9 mouse cellular contexts compared by ENCODE assay signal in genomic region chr10:18526851-18527675, GRCm38 (mm10). TPM values are rescaled to one million over a fixed set of nuclear protein-coding genes. Genes with fewer than 3 reads are reported as not detected.
DNase-seq lines count a peak whose midpoint lies in the region; ATAC-seq and TF ChIP-seq lines count a peak whose summit lies in the region.
"Had no signal": no experiment of that assay in that cellular context is flagged by ENCODE, and none has a peak within 500 bp of the region (broad histone marks: within the 10 kb centered on the region; RNA-seq: fewer than 3 reads in every experiment).

No protein-coding gene starts in this region.

- peak overlapping the region; percentile 18; the same call in 1 of the 2 replicates for H3K9ac ChIP-seq in limb, embryonic 12.5 days (replicated peaks)
- H3K9ac ChIP-seq in forebrain, embryonic 15.5 days (replicated peaks), result no peak overlapping the region
- H3K9ac ChIP-seq: stomach, embryonic 15.5 days had no signal

- H3K9me3 ChIP-seq in limb, embryonic 12.5 days, result no peaks in the 10 kb centered on the region
- H3K9me3 ChIP-seq in limb, embryonic 10.5 days (replicated peaks), result no peaks in the 10 kb centered on the region
- H3K9me3 ChIP-seq in forebrain, embryonic 15.5 days, result no peaks in the 10 kb centered on the region
- H3K9me3 ChIP-seq: stomach, embryonic 15.5 days had no signal

- no peak for DNase-seq in limb, embryonic 10.5 days (ENCODE audit: low spot score)
- peak; percentile 52 for DNase-seq in brain, embryonic 14.5 days (ENCODE audit: low read depth)
- DNase-seq in lung, postnatal 36 days, result peak; percentile 24
- no peak for DNase-seq in adrenal gland, postnatal 25 days
- DNase-seq in ovary, postnatal 14 days (ENCODE audit: low spot score), result no peak
- no peak for DNase-seq in adrenal gland, adult 2 months

- H3K27ac ChIP-seq in limb, embryonic 12.5 days, result peak overlapping the region; percentile 67
- no peak overlapping the region for H3K27ac ChIP-seq in limb, embryonic 10.5 days
- H3K27ac ChIP-seq in forebrain, embryonic 15.5 days (replicated peaks), result peak overlapping the region; percentile 75
- H3K27ac ChIP-seq: stomach, embryonic 15.5 days had no signal

- no peaks in the 10 kb centered on the region for H3K27me3 ChIP-seq in limb, embryonic 12.5 days
- no peaks in the 10 kb centered on the region for H3K27me3 ChIP-seq in limb, embryonic 10.5 days (ENCODE audit: low read depth, poor library complexity, severe bottlenecking)
- no peaks in the 10 kb centered on the region for H3K27me3 ChIP-seq in forebrain, embryonic 15.5 days
- H3K27me3 ChIP-seq: stomach, embryonic 15.5 days had no signal

- H3K4me3 ChIP-seq in limb, embryonic 12.5 days (replicated peaks), result no peak overlapping the region
- H3K4me3 ChIP-seq in limb, embryonic 10.5 days, result no peak overlapping the region
- no peak overlapping the region for H3K4me3 ChIP-seq in forebrain, embryonic 15.5 days
- H3K4me3 ChIP-seq: stomach, embryonic 15.5 days had no signal

- ATAC-seq in limb, embryonic 12.5 days (ENCODE audit: insufficient number of reproducible peaks, insufficient read depth, low FRiP score, low TSS enrichment, low read depth), result no peak
- peak; percentile 5; the same call in 1 of the 2 replicates for ATAC-seq in forebrain, embryonic 15.5 days (replicated peaks)

- no peak for TF ChIP-seq CTCF in brain, embryonic 14.5 days (IDR thresholded peaks at IDR 0.05; ENCODE audit: borderline replicate concordance, extremely low read depth, insufficient read depth, insufficient read length)

- H3K36me3 ChIP-seq in limb, embryonic 12.5 days, result peaks cover 42% of the 10 kb centered on the region
- H3K36me3 ChIP-seq in limb, embryonic 10.5 days, result peaks cover 47% of the 10 kb centered on the region
- H3K36me3 ChIP-seq in forebrain, embryonic 15.5 days, result peaks cover 21% of the 10 kb centered on the region

- H3K4me1 ChIP-seq in limb, embryonic 12.5 days (replicated peaks), result peaks cover 38% of the 10 kb centered on the region
- H3K4me1 ChIP-seq in limb, embryonic 10.5 days, result peaks cover 22% of the 10 kb centered on the region
- H3K4me1 ChIP-seq in forebrain, embryonic 15.5 days, result peaks cover 58% of the 10 kb centered on the region

- no peak overlapping the region; the same call in 1 of the 2 replicates for H3K4me2 ChIP-seq in limb, embryonic 12.5 days
- H3K4me2 ChIP-seq in forebrain, embryonic 15.5 days (replicated peaks), result no peak overlapping the region
- H3K4me2 ChIP-seq: stomach, embryonic 15.5 days had no signal

- no peak for TF ChIP-seq POLR2A in brain, embryonic 14.5 days (IDR thresholded peaks at IDR 0.05; ENCODE audit: borderline replicate concordance, extremely low read depth, insufficient read depth, insufficient read length, poor library complexity, severe bottlenecking)

- 59% methylated on average over 20 of the region's 20 CpGs for WGBS in limb, embryonic 12.5 days
- 78% methylated on average over 20 of the region's 20 CpGs for WGBS in limb, embryonic 10.5 days
- 47% methylated on average over 20 of the region's 20 CpGs for WGBS in forebrain, embryonic 15.5 days

RNA-seq across cellular contexts. Expression of gene Hebp2, which starts 18.8 kb away (rescaled TPM):
- 19.7 and 20.0 TPM in 2 replicates for polyA plus RNA-seq in limb, embryonic 12.5 days (2016; fragmentation: Nextera tagmentation; extraction: Ambion mirVana)
- 19.8 TPM in 2 replicates for polyA plus RNA-seq in limb, embryonic 10.5 days (2016; fragmentation: Nextera tagmentation; extraction: Ambion mirVana)
- 3.0 and 4.4 TPM in 2 replicates for polyA plus RNA-seq in brain, embryonic 14.5 days (2012; rRNA removed)
- 5.3 and 6.5 TPM in 2 replicates for polyA plus RNA-seq in forebrain, embryonic 15.5 days (2015; fragmentation: Nextera tagmentation; extraction: Ambion mirVana)
- total RNA-seq in adrenal gland, postnatal 25 days (2021), result 2.6 and 4.5 TPM in 2 replicates
- total RNA-seq in adrenal gland, adult 2 months (2021), result 1 to 10 TPM; 4.6 to 6.2 TPM
- 0.56 and 1.4 TPM in 2 replicates for polyA plus RNA-seq in adrenal gland, adult 2 months (2012; rRNA removed)

Comparison
In these comparisons a context has a peak if more than half of its experiments do, and no peak if none do; other contexts are left out.
1. DNase-seq: peak in brain, embryonic 14.5 days (single experiment) and lung, postnatal 36 days (single experiment); none in limb, embryonic 10.5 days (single experiment), adrenal gland, postnatal 25 days (single experiment), ovary, postnatal 14 days (single experiment) and adrenal gland, adult 2 months (single experiment).